Mouse (Mus musculus) thymus, adult 2 months (tissue): ENCODE measurements around the gene Copz1.

Experiments
- CTCF ChIP-seq: fragments of 200-500 bp; IDR thresholded peaks from 2 replicates; pipeline ENCODE4 v1.5.1; 2012; ENCODE audit warnings: mild to moderate bottlenecking, control low read depth, low read length, moderate library complexity, borderline replicate concordance; ENCODE audit not compliant: control insufficient read depth, poor library complexity, insufficient read depth; ENCODE audit errors: extremely low read depth
- POLR2A ChIP-seq: fragments of 200-500 bp; IDR thresholded peaks from 2 replicates; pipeline ENCODE4 v1.6.1; 2012; ENCODE audit warnings: mild to moderate bottlenecking, low read length, control low read depth, moderate library complexity; ENCODE audit not compliant: control insufficient read depth, poor library complexity, insufficient read depth; ENCODE audit errors: extremely low read depth

- TF ChIP-seq CTCF (no peak), POLR2A (no peak)
These were observed 29.2 kb downstream of the Copz1 start for GRCm38 (mm10) chr15:103301547-103302340.
